Mouse (Mus musculus): ENCODE data around the gene Eya2.

GRCm38 (mm10) chr2:165817437-165817836 lies 222.6 kb downstream of the Eya2 start:
- no peak for TF ChIP-seq POLR2A (IDR thresholded peaks at IDR 0.05; ENCODE audit: control insufficient read depth, low read depth, low read length)
- no peak for TF ChIP-seq CTCF (IDR thresholded peaks at IDR 0.05; ENCODE audit: control insufficient read depth, insufficient read depth, insufficient replicate concordance, low read depth, low read length)
